In genomic region chr14:25128160-25128547, GRCm38 (mm10) we compare ENCODE assay signal across 16 mouse cellular contexts.
A peak's percentile ranks its signal among the peaks of the same experiment; 100 is the strongest.
DNase-seq lines count a peak whose midpoint lies in the region; ATAC-seq and TF ChIP-seq lines count a peak whose summit lies in the region.
"Had no signal": no experiment of that assay in that cellular context is flagged by ENCODE, and none has a peak within 500 bp of the region (broad histone marks: within the 10 kb centered on the region; RNA-seq: fewer than 3 reads in every experiment).

No protein-coding gene starts in this region.

- TF ChIP-seq CTCF in thymus, adult 2 months (IDR thresholded peaks at IDR 0.05; ENCODE audit: borderline replicate concordance, control insufficient read depth, extremely low read depth, insufficient read depth, low read length, poor library complexity) = no peak

- TF ChIP-seq POLR2A in thymus, adult 2 months (IDR thresholded peaks at IDR 0.05; ENCODE audit: control insufficient read depth, extremely low read depth, insufficient read depth, low read length, poor library complexity) = no peak

- peak; percentile 33 for DNase-seq in retina, embryonic 14.5 days (ENCODE audit: low spot score)
- no peak for DNase-seq in retina, postnatal 1 day
- peak; percentile 38 for DNase-seq in hindbrain, embryonic 11.5 days (ENCODE audit: low spot score)
- DNase-seq in midbrain, embryonic 10.5 days (ENCODE audit: low spot score) = no peak
- DNase-seq in adrenal gland, postnatal 4 days (ENCODE audit: low spot score in 2 of 2) = no peak
- DNase-seq in left cerebral cortex, postnatal 4 days = no peak
- no peak for DNase-seq in urinary bladder, postnatal 14 days (ENCODE audit: low spot score)
- DNase-seq in thymus, adult 2 months = no peak
- DNase-seq: adrenal gland, postnatal 10 days; cerebellum, adult 11 months; heart, postnatal 4 days; kidney, postnatal 10 days; lung, embryonic 14.5 days; thymus, postnatal 14 days had no signal

- 51% methylated on average over 6 of the region's 6 CpGs for WGBS in hindbrain, embryonic 11.5 days
- 70% methylated on average over 6 of the region's 6 CpGs for WGBS in midbrain, embryonic 10.5 days
- 92% methylated on average over 6 of the region's 6 CpGs for WGBS in thymus, adult 2 months

- no peak overlapping the region for H3K4me2 ChIP-seq in hindbrain, embryonic 11.5 days (replicated peaks; ENCODE audit: low read depth, low read length)
- H3K4me2 ChIP-seq: lung, embryonic 14.5 days had no signal

- H3K27me3 ChIP-seq in hindbrain, embryonic 11.5 days (ENCODE audit: control insufficient read depth, insufficient read depth, low read length) = no peaks in the 10 kb centered on the region
- peaks cover 15% of the 10 kb centered on the region; the same call in 1 of the 2 replicates for H3K27me3 ChIP-seq in midbrain, embryonic 10.5 days (ENCODE audit: low read depth, poor library complexity, severe bottlenecking)
- H3K27me3 ChIP-seq in thymus, adult 2 months (ENCODE audit: control insufficient read depth, insufficient read depth, low read length) = no peaks in the 10 kb centered on the region
- H3K27me3 ChIP-seq: Patski had no signal

- H3K4me1 ChIP-seq in hindbrain, embryonic 11.5 days (replicated peaks; ENCODE audit: control insufficient read depth, insufficient read depth, low read length) = peaks cover 12% of the 10 kb centered on the region
- peaks cover 38% of the 10 kb centered on the region for H3K4me1 ChIP-seq in midbrain, embryonic 10.5 days
- H3K4me1 ChIP-seq in thymus, adult 2 months (replicated peaks; ENCODE audit: control insufficient read depth, insufficient read depth, low read length) = no peaks in the 10 kb centered on the region

- no peaks in the 10 kb centered on the region for H3K36me3 ChIP-seq in hindbrain, embryonic 11.5 days (ENCODE audit: control insufficient read depth, insufficient read depth, low read length)
- no peaks in the 10 kb centered on the region for H3K36me3 ChIP-seq in midbrain, embryonic 10.5 days
- no peaks in the 10 kb centered on the region for H3K36me3 ChIP-seq in thymus, adult 2 months (ENCODE audit: control insufficient read depth, insufficient read depth, low read length)

- H3K27ac ChIP-seq in hindbrain, embryonic 11.5 days (ENCODE audit: low read depth, low read length) = peak overlapping the region; percentile 70
- peak overlapping the region; percentile 72 for H3K27ac ChIP-seq in midbrain, embryonic 10.5 days (replicated peaks)
- no peak overlapping the region for H3K27ac ChIP-seq in thymus, adult 2 months (ENCODE audit: control insufficient read depth, insufficient read depth, low read length)

- H3K9ac ChIP-seq in hindbrain, embryonic 11.5 days (ENCODE audit: low read depth, low read length) = no peak overlapping the region
- H3K9ac ChIP-seq: lung, embryonic 14.5 days had no signal

- H3K9me3 ChIP-seq in hindbrain, embryonic 11.5 days (ENCODE audit: control insufficient read depth, low read length) = no peaks in the 10 kb centered on the region
- no peaks in the 10 kb centered on the region for H3K9me3 ChIP-seq in midbrain, embryonic 10.5 days (replicated peaks)

- intact Hi-C loops in left cerebral cortex, postnatal 4 days (cut with DNase I) = no loop called here

- H3K4me3 ChIP-seq in hindbrain, embryonic 11.5 days (ENCODE audit: low read depth, low read length) = no peak overlapping the region
- no peak overlapping the region for H3K4me3 ChIP-seq in midbrain, embryonic 10.5 days
- no peak overlapping the region for H3K4me3 ChIP-seq in thymus, adult 2 months (ENCODE audit: control insufficient read depth, insufficient read depth, low read length)
- H3K4me3 ChIP-seq: erythroblast, embryonic 14.5 days had no signal

- ATAC-seq in hindbrain, embryonic 11.5 days (ENCODE audit: low FRiP score) = no peak
- ATAC-seq: Patski had no signal

Comparison
In these comparisons a context has a peak if more than half of its experiments do, and no peak if none do; other contexts are left out.
1. DNase-seq: peak in retina, embryonic 14.5 days (single experiment) and hindbrain, embryonic 11.5 days (single experiment); none in retina, postnatal 1 day (single experiment), midbrain, embryonic 10.5 days (single experiment), adrenal gland, postnatal 4 days (0 of 2), left cerebral cortex, postnatal 4 days (single experiment), urinary bladder, postnatal 14 days (single experiment) and thymus, adult 2 months (single experiment).